Mouse (Mus musculus) urinary bladder, postnatal 14 days (tissue): ENCODE measurements around the gene Shld1.

Experiments
- DNase-seq: peaks from one replicate; pipeline ENCODE4 v3.0.0; 2021; ENCODE audit warnings: low spot score

Gene Shld1

GRCm38 (mm10) chr2:132686756-132687737 is at the start of gene Shld1:
Gene Shld1 (plus strand): TSS chr2:132686931.
- peak; percentile 88 for DNase-seq

- DNase-seq = no peak
These were observed 48.4 kb upstream of the Shld1 start for GRCm38 (mm10) chr2:132638306-132638705.

- DNase-seq = no peak
These were observed 47.4 kb upstream of the Shld1 start for GRCm38 (mm10) chr2:132639337-132639736.

DNA sequence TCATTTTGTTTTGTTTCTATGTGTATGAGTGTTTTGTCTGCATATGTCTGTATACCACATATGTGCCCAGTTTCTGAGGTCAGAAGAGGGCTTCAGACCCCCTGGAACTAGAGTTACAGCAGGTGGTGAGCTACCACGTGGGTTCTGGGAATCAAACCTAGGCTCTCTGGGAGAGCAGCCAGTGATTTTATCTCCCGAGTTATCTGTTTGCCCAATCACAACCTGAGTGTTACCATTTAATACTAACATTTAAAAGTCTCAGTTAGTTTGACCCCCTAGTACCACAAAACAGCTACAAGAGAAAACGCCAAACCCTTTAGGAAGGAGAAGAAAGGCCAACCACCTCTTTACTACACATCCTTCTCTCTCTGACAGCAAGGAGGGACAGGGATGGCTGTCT is 45.5 kb upstream of the Shld1 start:
- no peak for DNase-seq

DNA sequence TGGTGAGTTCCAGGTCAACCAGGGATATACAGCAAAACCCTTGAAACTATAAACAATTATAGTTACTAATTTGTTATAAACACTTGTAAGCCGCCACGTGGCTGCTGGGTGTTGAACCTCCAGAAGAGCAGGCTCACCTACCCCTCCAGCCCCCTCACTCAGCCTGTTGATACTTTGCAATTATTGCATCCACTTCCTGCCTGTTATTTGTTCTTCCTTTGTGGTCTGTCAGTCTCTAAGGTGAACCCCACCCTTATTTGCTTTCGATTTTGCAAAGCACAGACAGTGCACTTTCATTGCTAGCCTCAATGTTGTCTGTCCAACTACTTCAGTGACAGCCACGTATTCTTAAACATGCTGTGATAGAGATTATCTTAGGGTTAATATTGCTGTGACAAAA is 43.6 kb upstream of the Shld1 start:
- DNase-seq = no peak

DNA sequence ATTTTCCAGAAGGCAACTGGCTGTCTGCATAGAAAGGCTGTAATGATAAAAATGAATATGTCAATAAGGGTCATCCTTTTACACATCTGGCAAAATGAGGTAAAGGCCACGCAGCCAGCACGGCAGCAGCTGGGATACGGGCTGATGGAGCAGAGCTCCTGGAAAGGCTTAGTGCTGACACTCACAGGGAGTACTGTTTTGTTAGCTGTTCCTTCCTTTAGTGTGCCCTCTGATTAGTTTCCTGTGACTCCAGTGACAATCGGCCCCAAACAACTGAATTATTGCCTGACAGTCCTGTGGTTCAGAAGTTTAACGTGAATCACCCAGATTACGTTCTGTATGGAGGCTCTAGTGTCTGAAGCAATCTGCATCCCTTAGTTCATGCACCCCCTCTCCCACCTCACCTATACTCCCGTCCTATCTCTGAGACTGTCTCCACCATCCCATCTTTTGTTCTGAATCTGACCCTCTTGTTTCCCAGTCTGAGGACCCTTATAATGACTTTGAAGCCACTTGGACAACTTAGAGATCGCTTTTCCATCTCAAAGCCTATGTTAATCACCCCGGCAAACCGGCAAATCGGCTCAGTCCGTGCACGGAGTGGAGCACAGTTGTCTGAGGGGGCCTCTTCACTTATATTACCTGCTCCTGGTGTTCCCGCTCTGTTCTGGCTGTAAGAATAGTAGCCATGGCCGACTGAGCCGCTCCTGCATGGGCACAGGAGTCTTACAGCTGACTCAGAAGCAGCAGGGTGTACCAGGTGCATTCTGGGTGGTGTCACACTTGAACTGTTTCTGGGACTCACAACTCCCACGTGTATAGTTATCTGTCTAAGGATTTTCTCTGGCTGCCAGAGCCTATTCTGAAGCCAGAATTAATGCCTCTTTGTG is 39.6 kb upstream of the Shld1 start:
- no peak for DNase-seq

DNA sequence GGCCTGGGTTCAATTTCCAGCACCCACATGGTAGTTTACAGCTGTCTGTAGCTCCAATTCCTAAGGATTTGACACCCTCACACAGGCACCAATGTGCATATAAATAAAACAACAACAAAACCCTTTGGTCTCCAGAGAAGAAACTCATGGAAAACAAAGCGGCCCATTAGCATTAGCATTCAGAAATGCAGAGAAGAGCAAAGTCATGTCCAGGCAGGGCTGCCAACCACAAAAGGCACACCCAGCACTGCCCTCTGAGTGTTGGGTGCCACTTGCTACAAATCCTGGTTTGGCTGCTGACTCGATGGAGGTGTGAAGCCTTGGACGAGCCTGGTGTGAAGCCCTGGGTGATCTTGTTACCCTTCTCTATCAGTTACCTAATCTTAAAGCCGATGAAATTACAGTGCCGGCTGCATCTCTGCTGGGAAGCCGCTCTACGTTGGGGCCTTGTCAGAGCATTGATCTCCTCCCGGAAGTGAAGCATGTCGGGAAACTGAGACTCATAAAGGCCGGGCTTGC is 37.3 kb upstream of the Shld1 start:
- no peak for DNase-seq

DNA sequence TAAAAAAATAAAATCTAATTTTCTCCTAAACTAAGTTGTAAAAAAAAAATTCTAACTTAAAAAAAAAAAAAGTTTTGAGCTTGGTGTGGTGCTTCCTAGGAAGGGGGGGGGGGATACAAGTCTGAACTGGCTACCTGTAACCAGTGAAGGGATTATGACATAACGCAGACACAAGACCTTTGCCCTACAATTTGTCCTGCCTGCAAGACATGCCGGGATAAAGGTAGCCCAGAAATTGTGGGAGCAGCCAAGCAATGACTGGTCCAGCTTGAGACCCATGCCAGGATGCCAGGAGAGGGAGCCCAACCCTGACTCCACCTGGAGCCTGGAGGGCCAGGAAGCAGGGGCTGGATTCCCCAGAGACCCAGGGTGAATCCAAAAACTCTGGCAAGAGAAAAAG is 36.2 kb upstream of the Shld1 start:
- DNase-seq = no peak

- no peak for DNase-seq
These were observed 34.3 kb upstream of the Shld1 start for GRCm38 (mm10) chr2:132652476-132652875.

DNA sequence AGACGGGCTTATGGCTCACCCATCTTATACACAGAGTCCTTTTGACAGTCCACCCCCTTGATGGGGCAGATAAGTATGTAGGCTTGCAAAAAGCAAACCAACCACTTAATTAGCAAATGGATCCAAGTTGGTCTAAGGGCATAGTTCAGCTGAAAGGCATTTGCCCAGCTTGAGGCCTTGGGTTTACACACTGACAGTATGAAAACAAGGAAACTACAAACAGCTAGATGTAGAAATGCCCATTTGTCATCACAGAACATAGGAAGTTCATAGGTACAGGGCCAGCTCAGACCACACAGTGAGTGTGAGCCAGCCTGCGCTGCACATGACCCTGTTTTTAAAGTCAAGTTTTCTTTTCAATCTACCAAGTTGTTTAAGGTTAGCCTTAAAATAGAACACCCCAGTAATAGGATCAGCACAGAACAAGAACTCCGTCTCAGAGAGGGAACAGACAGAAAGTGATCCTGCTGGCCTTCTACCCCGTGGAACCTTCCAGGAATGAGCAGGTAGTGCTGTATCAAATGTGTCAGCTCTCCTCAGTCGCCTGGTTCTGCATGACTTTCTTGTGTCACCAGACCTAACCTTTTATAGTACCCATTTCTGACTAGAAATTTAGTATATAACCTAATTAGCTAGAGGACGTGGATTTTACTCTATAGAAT is 31.8 kb upstream of the Shld1 start:
- no peak for DNase-seq

GRCm38 (mm10) chr2:132657186-132657585 is 29.5 kb upstream of the Shld1 start:
- no peak for DNase-seq

GRCm38 (mm10) chr2:132658412-132659120 is 28.2 kb upstream of the Shld1 start:
- DNase-seq = no peak

DNA sequence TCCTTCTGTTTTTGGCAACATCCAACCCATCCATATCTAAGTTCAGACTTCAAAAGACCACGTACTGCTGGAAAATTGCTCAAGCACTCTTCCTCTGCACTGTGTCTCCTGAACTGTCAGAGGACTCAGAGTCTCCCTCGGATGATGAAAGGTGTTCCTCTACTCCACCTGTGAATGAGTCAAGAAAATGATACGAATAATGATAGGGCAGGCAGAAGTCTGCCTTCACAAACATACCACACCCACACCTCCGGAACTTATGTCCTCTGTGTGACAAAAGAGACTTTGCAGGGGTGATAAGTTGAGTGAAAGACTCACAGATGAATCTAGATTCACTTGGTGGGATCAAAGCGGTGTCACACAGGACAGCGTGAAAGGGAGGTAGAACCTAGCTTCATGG is 17.6 kb upstream of the Shld1 start:
- DNase-seq = no peak

DNA sequence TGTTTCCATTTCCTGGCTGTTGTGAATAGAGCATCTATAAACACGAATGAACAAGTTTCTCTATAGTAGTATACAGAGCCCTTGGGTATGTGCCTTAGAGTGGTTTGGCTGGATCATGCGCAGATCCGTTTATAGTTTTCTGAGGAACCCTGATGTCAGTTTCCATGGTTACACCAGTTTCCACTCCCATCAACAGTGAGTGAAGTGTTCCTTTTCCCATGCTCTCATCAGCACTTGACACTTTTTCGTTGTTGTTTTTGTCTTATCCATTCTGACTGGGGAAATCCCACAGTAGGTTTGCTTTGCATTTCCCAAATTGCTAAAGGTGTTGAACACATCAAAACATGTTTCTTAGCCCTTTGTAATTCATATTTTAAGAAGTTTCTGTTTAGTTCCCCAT is 16.4 kb upstream of the Shld1 start:
- no peak for DNase-seq

DNA sequence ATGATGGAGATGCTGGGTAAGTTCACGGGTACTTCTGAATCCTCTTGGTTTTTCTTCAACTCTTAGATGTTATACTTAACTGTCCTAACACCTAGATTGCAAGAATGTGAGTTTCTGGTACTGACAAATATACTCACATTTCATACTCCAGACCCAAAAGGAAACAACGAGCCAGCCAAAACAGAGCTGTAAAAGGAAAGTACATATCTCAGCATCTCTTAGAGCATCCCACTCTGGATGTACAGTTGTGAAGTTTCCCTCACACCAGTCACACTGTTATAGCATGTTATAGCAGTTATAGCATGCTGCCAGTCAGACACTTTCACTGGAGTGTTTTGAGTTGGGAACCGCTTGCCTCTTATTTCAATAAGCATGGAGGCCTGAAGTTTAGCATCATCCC is 14.6 kb upstream of the Shld1 start:
- DNase-seq = no peak

DNA sequence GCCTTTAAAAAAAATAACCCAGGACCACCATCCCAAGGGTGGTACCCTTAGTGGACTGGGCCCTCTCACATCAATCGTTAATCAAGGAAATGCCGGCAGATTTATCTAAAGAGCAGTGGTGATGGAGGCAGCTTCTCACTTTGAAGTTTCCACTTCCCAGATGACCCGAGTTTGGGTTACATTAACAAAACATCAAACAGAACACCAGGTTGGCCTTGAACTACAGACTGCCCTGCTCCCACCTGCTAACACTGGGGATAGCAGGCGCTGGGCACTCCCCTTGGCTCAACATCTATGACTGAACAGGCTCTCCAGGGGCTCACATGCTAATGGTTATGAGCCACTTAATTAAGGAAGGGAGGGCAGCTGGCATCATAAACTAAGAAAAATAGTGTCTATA is 10.6 kb upstream of the Shld1 start:
- no peak for DNase-seq

DNA sequence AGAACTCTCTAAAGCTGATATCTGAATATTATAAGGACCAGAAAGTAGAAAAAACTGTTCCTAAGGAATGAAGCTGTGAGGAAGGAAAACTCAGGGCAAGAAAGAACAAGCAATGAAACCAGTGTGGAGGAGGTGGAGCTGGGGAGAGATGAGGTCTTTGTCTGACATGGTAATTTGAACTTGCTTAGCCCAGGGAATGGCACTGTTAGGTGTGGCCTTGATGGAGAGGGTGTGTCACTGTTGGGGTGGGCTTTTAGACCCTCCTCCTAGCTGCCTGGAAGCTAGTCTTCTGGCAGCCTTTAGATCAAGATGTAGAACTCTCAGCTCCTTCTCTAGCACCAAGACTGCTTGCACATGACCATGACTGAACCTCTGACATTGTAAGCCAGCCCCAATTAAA is 1.7 kb upstream of the Shld1 start:
- DNase-seq = no peak

GRCm38 (mm10) chr2:132688611-132689021 is 1.9 kb downstream of the Shld1 start:
- DNase-seq = no peak

DNA sequence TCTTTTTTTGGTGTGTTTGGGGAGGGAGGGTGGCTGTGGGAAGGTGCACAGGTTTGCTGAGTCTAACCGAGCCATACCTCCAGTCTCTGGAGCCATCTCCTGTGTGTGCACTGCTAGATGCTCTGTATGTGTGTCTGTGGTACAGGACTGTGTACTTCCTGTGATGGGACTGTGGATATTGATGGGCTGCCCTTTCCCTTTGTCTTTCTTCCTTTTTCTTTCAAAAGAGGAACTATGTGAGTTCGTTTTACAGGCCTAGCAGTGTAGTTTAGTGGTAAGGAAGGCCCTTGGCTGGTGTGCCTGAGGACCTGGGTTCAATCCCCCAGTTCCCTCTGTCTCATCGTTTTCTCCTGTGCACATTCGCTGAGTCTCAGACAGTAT is 2.4 kb downstream of the Shld1 start:
- DNase-seq = no peak

- DNase-seq = no peak
These were observed 3.0 kb downstream of the Shld1 start for GRCm38 (mm10) chr2:132689569-132690231.

- no peak for DNase-seq
These were observed 5.0 kb downstream of the Shld1 start for GRCm38 (mm10) chr2:132691731-132692130.
